Mouse (Mus musculus) lung, postnatal 0 days (tissue): ENCODE results near the gene Pgghg.

Experiments
- CTCF ChIP-seq: IDR thresholded peaks from 2 replicates; pipeline ENCODE4 v1.5.1; 2016; ENCODE audit warnings: antibody characterized with exemption, mild to moderate bottlenecking
- EP300 ChIP-seq: IDR thresholded peaks from 2 replicates; pipeline ENCODE4 v1.6.1; 2016; ENCODE audit warnings: antibody characterized with exemption, mild to moderate bottlenecking, control low read depth

DNA sequence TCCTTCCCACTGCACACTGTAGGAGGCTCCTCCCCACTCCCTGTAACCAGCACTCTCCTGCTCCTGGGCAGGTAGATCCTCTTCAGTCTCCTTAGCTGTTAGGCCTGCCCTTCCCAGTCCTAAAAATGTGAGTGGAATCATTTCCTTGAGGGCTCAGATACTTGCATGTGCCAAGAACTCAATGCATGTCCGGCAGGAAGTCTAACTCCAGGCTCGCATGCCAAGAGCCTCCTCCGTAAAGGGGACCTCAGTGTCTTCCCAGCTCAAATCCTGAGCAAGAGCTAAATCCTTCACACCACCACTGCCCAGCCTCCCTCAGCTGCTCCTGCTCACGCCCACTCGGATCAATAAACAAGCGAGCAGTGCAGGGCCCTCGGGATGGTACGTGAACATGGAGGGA, 9.9 kb downstream of the Pgghg start:
- no peak for TF ChIP-seq CTCF
- no peak for TF ChIP-seq EP300
